Mouse (Mus musculus) ES-Bruce4 (cell line): ENCODE data around the gene Vasn. TPM values are rescaled to one million over a fixed set of nuclear protein-coding genes. Genes with fewer than 3 reads are reported as not detected.

Source experiments
- H3K27ac ChIP-seq: 2 replicates; pipeline ENCODE4 v1.5.1; 2012; ENCODE audit warnings: low read length, inconsistent platforms; ENCODE audit not compliant: insufficient read depth
- H3K27me3 ChIP-seq: 2 replicates; pipeline ENCODE4 v1.6.1; 2012; ENCODE audit warnings: mild to moderate bottlenecking, low read length, inconsistent platforms; ENCODE audit not compliant: control insufficient read depth, poor library complexity, insufficient read depth, severe bottlenecking
- H3K36me3 ChIP-seq: 2 replicates; pipeline ENCODE4 v1.6.1; 2012; ENCODE audit warnings: inconsistent platforms, mild to moderate bottlenecking, low read length, moderate library complexity; ENCODE audit not compliant: control insufficient read depth, poor library complexity, insufficient read depth, severe bottlenecking
- H3K4me1 ChIP-seq: one replicate; pipeline ENCODE4 v1.8.1; 2011; ENCODE audit warnings: low read length; ENCODE audit not compliant: control insufficient read depth, insufficient read depth
- H3K4me3 ChIP-seq: 2 replicates; pipeline ENCODE4 v1.5.1; 2011; ENCODE audit warnings: low read depth, mild to moderate bottlenecking, low read length
- H3K9ac ChIP-seq: 2 replicates; pipeline ENCODE4 v1.6.1; 2012; ENCODE audit warnings: low read depth, mild to moderate bottlenecking, inconsistent platforms; ENCODE audit not compliant: poor library complexity, severe bottlenecking
- H3K9me3 ChIP-seq: replicated peaks from 2 replicates; pipeline ENCODE4 v1.6.1; 2012; ENCODE audit warnings: mild to moderate bottlenecking, low read length, inconsistent platforms; ENCODE audit not compliant: control insufficient read depth, poor library complexity, insufficient read depth, severe bottlenecking
- CTCF ChIP-seq: IDR thresholded peaks from one replicate; pipeline ENCODE4 v1.8.1; 2011; ENCODE audit warnings: low read depth, low read length
- EP300 ChIP-seq: IDR thresholded peaks from 2 replicates; pipeline ENCODE4 v1.6.1; 2011; ENCODE audit warnings: low read depth, low read length; ENCODE audit not compliant: insufficient read depth
- POLR2A ChIP-seq: IDR thresholded peaks from one replicate; pipeline ENCODE4 v1.8.1; 2011; ENCODE audit warnings: low read length; ENCODE audit not compliant: insufficient read depth
- polyA plus RNA-seq: library from polyadenylated mRNA; stranded (reverse); fragments of >200 nt; gene quantifications from 2 replicates; pipeline ENCODE4 v1.2.4, GENCODE M21; 2011; ENCODE audit warnings: low read depth; ENCODE audit not compliant: missing spikeins, insufficient read depth, insufficient read length

Gene Vasn
- polyA plus RNA-seq, 1 experiment, result 6.2 TPM

- Histone ChIP-seq H3K9ac (no peak overlapping the region), H3K4me1 (no peaks in the 10 kb centered on the region), H3K9me3 (no peaks in the 10 kb centered on the region), H3K27me3 (no peaks in the 10 kb centered on the region), H3K27ac (no peak overlapping the region), H3K36me3 (no peaks in the 10 kb centered on the region), H3K4me3 (no peak overlapping the region)
- no peak for TF ChIP-seq POLR2A
- no peak for TF ChIP-seq EP300
- no peak for TF ChIP-seq CTCF
Measured at GRCm38 (mm10) chr16:4649211-4649610, 9.5 kb downstream of the Vasn start.

DNA sequence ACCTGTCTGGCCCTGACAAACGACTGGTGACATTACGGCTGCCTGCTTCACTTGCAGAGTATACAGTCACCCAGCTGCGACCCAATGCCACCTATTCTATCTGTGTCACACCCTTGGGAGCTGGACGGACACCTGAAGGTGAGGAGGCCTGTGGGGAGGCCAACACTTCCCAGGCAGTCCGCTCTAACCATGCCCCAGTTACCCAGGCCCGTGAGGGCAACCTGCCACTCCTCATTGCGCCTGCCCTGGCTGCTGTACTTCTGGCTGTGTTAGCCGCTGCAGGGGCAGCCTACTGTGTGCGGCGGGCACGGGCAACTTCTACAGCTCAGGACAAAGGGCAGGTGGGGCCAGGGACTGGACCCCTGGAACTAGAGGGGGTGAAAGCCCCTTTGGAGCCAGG lies 10.0 kb downstream of the Vasn start:
- H3K36me3 ChIP-seq, result no peaks in the 10 kb centered on the region
- no peak for TF ChIP-seq EP300
- no peak for TF ChIP-seq POLR2A
- TF ChIP-seq CTCF, result no peak
- H3K9ac ChIP-seq, result no peak overlapping the region
- H3K4me3 ChIP-seq, result no peak overlapping the region
- no peaks in the 10 kb centered on the region for H3K4me1 ChIP-seq
- H3K27me3 ChIP-seq, result no peaks in the 10 kb centered on the region
- no peak overlapping the region for H3K27ac ChIP-seq
- no peaks in the 10 kb centered on the region for H3K9me3 ChIP-seq

DNA sequence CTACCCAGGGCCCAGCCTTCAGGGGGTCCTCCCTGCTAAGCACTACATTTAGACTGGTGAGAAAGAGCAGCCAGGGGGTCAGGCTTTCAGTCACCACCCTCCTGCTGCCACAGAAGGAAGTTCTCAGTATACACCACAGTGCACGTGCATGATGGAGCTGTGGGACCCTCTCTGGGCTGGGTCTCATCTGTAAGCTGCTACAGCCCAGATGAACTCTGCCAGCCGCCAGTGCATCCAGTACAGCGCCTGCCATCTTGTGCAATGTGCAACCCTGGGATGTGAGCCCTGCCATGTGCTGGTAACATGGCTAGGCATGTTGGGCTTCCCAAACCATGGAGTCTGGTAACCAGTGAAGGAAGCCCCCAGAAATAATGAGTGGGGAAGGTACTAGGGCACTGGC lies 10.4 kb downstream of the Vasn start:
- TF ChIP-seq POLR2A (no peak), EP300 (no peak), CTCF (no peak)
- H3K9ac ChIP-seq, result no peak overlapping the region
- no peak overlapping the region for H3K27ac ChIP-seq
- H3K27me3 ChIP-seq, result no peaks in the 10 kb centered on the region
- no peaks in the 10 kb centered on the region for H3K36me3 ChIP-seq
- H3K9me3 ChIP-seq, result no peaks in the 10 kb centered on the region
- no peaks in the 10 kb centered on the region for H3K4me1 ChIP-seq
- H3K4me3 ChIP-seq, result no peak overlapping the region

DNA sequence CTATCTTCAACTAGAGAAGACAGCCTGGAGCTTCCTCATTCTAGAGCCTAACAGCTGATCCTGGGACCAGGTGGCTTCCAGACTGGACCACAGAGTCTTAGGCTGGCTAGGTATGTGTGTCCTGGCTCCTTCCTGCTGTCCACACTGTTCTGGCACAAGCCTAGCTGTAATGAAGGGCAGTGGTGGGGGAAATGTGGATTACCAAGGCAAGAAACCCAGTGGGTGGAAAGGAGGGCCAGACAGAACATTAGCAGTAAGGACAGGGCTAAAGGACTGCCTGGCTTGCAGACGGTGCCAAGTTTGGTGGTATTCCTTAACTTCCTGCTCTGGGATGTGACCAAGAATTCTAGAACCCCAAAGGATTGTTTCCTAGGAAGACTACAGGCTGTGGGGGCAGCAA lies 11.3 kb downstream of the Vasn start:
- H3K9ac ChIP-seq, result no peak overlapping the region
- H3K9me3 ChIP-seq, result no peaks in the 10 kb centered on the region
- no peak overlapping the region for H3K27ac ChIP-seq
- no peak overlapping the region for H3K4me3 ChIP-seq
- no peaks in the 10 kb centered on the region for H3K27me3 ChIP-seq
- TF ChIP-seq EP300 (no peak), CTCF (no peak), POLR2A (no peak)
- H3K4me1 ChIP-seq, result no peaks in the 10 kb centered on the region
- H3K36me3 ChIP-seq, result no peaks in the 10 kb centered on the region

DNA sequence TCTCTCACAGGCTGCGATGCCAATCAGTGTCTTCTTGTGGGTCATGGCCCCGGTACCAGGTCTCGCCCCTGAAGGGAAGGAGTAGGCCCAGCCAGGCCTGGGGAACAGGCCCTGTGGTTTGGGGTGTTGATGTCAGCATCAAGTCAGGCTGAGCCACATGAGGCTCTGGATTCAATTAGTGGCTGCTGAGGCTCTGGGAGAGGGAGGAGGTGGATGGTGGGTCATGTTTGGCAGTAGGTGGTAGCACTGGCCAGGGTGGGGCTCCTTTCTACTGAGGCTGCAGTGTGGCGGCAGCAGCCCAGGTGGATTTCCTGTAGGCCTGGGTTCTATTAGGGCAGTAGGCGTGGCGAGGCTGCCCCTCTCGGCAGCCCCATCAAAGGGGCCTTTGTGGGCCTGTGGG lies 11.9 kb downstream of the Vasn start:
- no peak overlapping the region for H3K4me3 ChIP-seq
- TF ChIP-seq POLR2A (no peak), EP300 (no peak), CTCF (no peak)

DNA sequence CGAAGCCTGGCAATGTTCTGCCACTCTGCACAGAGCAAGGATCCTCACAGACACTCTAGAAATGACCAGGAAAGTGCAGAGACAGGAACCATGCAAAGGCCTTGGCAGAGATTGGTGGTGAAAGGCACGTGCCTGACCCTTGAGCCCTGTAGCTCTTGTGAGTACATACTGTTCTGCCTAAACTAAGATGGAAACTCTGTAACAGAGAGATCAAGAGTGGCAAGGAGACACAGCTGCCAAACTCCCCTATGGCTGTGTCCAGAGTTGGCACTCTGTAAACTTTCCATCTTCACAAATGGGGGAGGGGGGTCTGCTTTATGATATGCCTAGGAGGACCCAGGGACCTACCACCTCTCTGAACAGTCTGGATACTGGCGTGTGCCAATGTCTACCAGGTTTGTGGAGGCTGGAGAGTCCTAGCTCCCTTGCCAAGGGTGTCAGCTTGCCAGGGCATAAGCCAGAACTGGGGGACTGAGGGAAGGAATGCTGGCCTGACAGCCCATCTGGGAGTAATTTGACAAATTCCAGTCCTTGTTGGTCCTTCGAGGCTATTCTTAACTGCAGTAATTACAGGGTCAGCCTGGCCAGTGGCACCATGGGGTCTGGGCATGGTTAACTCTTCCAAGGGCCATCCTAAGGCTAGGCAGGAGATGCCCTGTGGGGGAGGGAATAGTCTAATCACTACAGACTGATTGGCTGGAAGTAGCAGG lies 13.1 kb downstream of the Vasn start:
- H3K27me3 ChIP-seq, result no peaks in the 10 kb centered on the region
- no peaks in the 10 kb centered on the region for H3K36me3 ChIP-seq
- H3K4me1 ChIP-seq, result no peaks in the 10 kb centered on the region
- no peak overlapping the region for H3K9ac ChIP-seq
- no peak for TF ChIP-seq CTCF
- no peak for TF ChIP-seq EP300
- TF ChIP-seq POLR2A, result no peak
- H3K9me3 ChIP-seq, result no peaks in the 10 kb centered on the region
- H3K27ac ChIP-seq, result no peak overlapping the region
- no peak overlapping the region for H3K4me3 ChIP-seq

More for the DNA sequence above, 11.9 kb downstream of the Vasn start:
- H3K27ac ChIP-seq, result no peak overlapping the region
- no peaks in the 10 kb centered on the region for H3K36me3 ChIP-seq
- H3K4me1 ChIP-seq, result no peaks in the 10 kb centered on the region
- H3K9ac ChIP-seq, result no peak overlapping the region
- H3K9me3 ChIP-seq, result no peaks in the 10 kb centered on the region
- no peaks in the 10 kb centered on the region for H3K27me3 ChIP-seq
